Mouse (Mus musculus) stomach, postnatal 0 days (tissue): Measurements from ENCODE around the gene Bola2. TPM values are rescaled to one million over a fixed set of nuclear protein-coding genes. Genes with fewer than 3 reads are reported as not detected.

Experiments
- ATAC-seq: fragments of 200-750 bp; cut with Nextera tagmentation; 2 replicates; pipeline ENCODE4 v1.8.0; 2017; ENCODE audit not compliant: low FRiP score, low TSS enrichment
- DNase-seq: peaks from one replicate; pipeline ENCODE4 v3.0.0-alpha.2; 2016; ENCODE audit warnings: low spot score
- H3K27ac ChIP-seq: fragments of 300-500 bp; sonication (generic); replicated peaks from 2 replicates; pipeline ENCODE4 v1.5.1; 2014; ENCODE audit warnings: mild to moderate bottlenecking, control low read depth
- H3K27me3 ChIP-seq: fragments of 300-500 bp; sonication (generic); 2 replicates; pipeline ENCODE4 v1.6.1; 2014; ENCODE audit warnings: low read length; ENCODE audit not compliant: control insufficient read depth, insufficient read depth
- H3K36me3 ChIP-seq: fragments of 300-500 bp; sonication (generic); 2 replicates; pipeline ENCODE4 v1.6.1; 2014; ENCODE audit warnings: low read length, mixed read lengths; ENCODE audit not compliant: control insufficient read depth, insufficient read depth
- H3K4me1 ChIP-seq: fragments of 300-500 bp; sonication (generic); replicated peaks from 2 replicates; pipeline ENCODE4 v1.6.1; 2014; ENCODE audit warnings: antibody characterized with exemption; ENCODE audit not compliant: control insufficient read depth, insufficient read depth
- H3K4me2 ChIP-seq: fragments of 300-500 bp; sonication (generic); replicated peaks from 2 replicates; pipeline ENCODE4 v1.6.1; 2014; ENCODE audit warnings: low read depth, mild to moderate bottlenecking, control low read depth, moderate library complexity
- H3K4me3 ChIP-seq: fragments of 300-500 bp; sonication (generic); 2 replicates; pipeline ENCODE4 v1.5.1; 2014; ENCODE audit warnings: low read depth, low read length, control low read depth
- H3K9ac ChIP-seq: fragments of 300-500 bp; sonication (generic); 2 replicates; pipeline ENCODE4 v1.6.1; 2014; ENCODE audit warnings: mild to moderate bottlenecking, low read length, control low read depth, mixed read lengths
- H3K9me3 ChIP-seq: fragments of 300-500 bp; sonication (generic); 2 replicates; pipeline ENCODE4 v1.6.1; 2016; ENCODE audit warnings: low read length; ENCODE audit not compliant: control insufficient read depth
- CTCF ChIP-seq: IDR thresholded peaks from 2 replicates; pipeline ENCODE4 v1.5.1; 2016; ENCODE audit warnings: antibody characterized with exemption, low read depth, mild to moderate bottlenecking, moderate library complexity
- EP300 ChIP-seq: optimal IDR thresholded peaks from 2 replicates; pipeline ENCODE3; 2016; ENCODE audit warnings: antibody characterized with exemption
- WGBS: fragments of 180-500 bp; shearing (Covaris S2); extraction: QIAGEN DNeasy Blood & Tissue Kit; methylation state at CpG from one replicate; pipeline ENCODE4 v1.1.7; 2014; 5-methylcytosine and 5-hydroxymethylcytosine counted together
- polyA plus RNA-seq: library from polyadenylated mRNA; unstranded; fragments of >200 nt; fragmentation: Nextera tagmentation; extraction: Ambion mirVana; gene quantifications from 2 replicates; pipeline ENCODE4 v1.2.1, GENCODE M21; 2015

Gene Bola2
- polyA plus RNA-seq, 1 experiment from 2014 or later = 93.4 TPM

DNA sequence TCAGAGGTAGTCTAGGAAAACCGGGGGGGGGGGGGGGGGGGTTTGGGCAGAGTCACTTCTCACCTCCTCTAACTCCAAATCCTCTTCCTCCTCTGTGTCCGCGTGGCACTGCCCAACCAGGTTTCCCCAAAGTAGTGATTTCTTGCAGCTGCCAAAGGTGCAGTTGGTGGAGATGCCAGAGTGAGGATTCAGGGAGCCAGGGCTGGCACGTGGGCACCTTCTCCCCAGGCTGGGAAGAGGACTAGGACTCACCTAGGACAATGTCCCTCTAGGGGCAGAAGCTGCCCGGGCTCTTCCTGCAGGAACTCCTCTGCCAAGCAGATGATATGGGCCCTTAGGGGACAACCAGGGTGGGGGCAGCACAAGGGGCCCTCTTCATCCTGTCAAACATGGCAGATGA lies 3.5 kb upstream of the Bola2 start:
- no peak for DNase-seq
- WGBS = 83% methylated on average over 5 of the region's 5 CpGs
- no peak for ATAC-seq

GRCm38 (mm10) chr7:126692426-126692825 lies 2.8 kb upstream of the Bola2 start:
- Histone ChIP-seq H3K9ac (no peak overlapping the region), H3K4me2 (no peak overlapping the region), H3K36me3 (no peaks in the 10 kb centered on the region; the same call in none of the 2 replicates), H3K4me1 (no peaks in the 10 kb centered on the region; the same call in 1 of the 2 replicates), H3K27ac (no peak overlapping the region), H3K27me3 (no peaks in the 10 kb centered on the region), H3K4me3 (no peak overlapping the region), H3K9me3 (no peaks in the 10 kb centered on the region)
- ATAC-seq (no peak), DNase-seq (no peak)
- TF ChIP-seq EP300 = no peak
- TF ChIP-seq CTCF = no peak
- 93% methylated on average over 26 of the region's 26 CpGs for WGBS

More for the DNA sequence above, 3.5 kb upstream of the Bola2 start:
- H3K4me3 ChIP-seq = no peak overlapping the region
- H3K4me2 ChIP-seq = no peak overlapping the region
- no peaks in the 10 kb centered on the region; the same call in 1 of the 2 replicates for H3K4me1 ChIP-seq
- no peak overlapping the region for H3K27ac ChIP-seq
- TF ChIP-seq CTCF = no peak
- TF ChIP-seq EP300 = no peak
- H3K27me3 ChIP-seq = no peaks in the 10 kb centered on the region
- H3K9me3 ChIP-seq = no peaks in the 10 kb centered on the region
- H3K9ac ChIP-seq = no peak overlapping the region
- no peaks in the 10 kb centered on the region; the same call in none of the 2 replicates for H3K36me3 ChIP-seq

DNA sequence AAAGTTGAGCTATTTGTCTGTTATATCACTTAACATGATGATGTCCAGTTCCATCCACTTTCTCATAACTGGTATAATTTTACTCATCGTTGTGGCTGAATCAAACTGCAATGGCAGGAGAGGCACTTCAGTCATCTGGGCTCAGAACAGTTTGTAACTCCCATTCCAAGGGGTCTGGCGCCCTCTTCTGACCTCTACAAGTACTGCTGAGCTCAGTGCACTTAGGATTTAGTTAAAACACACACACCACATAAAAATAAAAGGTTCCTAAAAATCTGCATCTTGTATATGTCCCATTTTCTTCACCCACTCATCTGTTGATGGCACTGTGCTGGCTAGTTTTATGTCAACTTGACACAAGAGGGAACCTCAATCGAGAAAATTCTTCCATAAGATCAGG lies 1.9 kb upstream of the Bola2 start:
- ATAC-seq (no peak), DNase-seq (peak; percentile 85)
- TF ChIP-seq CTCF (peak; percentile 91), EP300 (no peak)
- no peaks in the 10 kb centered on the region for H3K27me3 ChIP-seq
- H3K4me2 ChIP-seq = no peak overlapping the region
- H3K9ac ChIP-seq = no peak overlapping the region
- 22% methylated on average over 3 of the region's 3 CpGs for WGBS
- no peak overlapping the region for H3K27ac ChIP-seq
- H3K4me1 ChIP-seq = no peaks in the 10 kb centered on the region; the same call in 1 of the 2 replicates
- no peaks in the 10 kb centered on the region; the same call in none of the 2 replicates for H3K36me3 ChIP-seq
- H3K9me3 ChIP-seq = no peaks in the 10 kb centered on the region
- no peak overlapping the region for H3K4me3 ChIP-seq

DNA sequence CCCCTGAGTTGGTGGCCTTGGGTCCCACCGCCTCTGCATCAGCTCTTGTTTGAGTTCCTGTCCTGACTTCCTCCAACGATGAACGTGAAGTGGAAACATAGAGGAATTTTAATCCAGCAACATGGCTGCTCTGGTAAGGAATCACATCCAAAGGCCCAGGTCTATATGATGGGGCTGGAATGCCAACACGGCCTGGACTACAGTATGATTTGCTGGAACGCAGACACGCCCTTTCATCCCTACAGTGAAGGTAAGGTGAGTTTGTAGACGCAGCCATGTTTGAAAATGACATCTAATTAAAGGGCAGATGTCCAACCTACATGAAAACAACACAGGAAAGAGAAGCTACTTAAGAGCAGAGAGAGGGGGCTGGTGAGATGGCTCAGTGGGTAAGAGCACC lies 1.4 kb upstream of the Bola2 start:
- Histone ChIP-seq H3K9me3 (no peaks in the 10 kb centered on the region), H3K9ac (no peak overlapping the region), H3K4me2 (no peak overlapping the region), H3K36me3 (no peaks in the 10 kb centered on the region; the same call in none of the 2 replicates), H3K27me3 (no peaks in the 10 kb centered on the region), H3K27ac (no peak overlapping the region), H3K4me1 (no peaks in the 10 kb centered on the region; the same call in 1 of the 2 replicates), H3K4me3 (no peak overlapping the region)
- 81% methylated on average over 7 of the region's 7 CpGs for WGBS
- ATAC-seq (no peak), DNase-seq (no peak)
- TF ChIP-seq CTCF (no peak), EP300 (no peak)

DNA sequence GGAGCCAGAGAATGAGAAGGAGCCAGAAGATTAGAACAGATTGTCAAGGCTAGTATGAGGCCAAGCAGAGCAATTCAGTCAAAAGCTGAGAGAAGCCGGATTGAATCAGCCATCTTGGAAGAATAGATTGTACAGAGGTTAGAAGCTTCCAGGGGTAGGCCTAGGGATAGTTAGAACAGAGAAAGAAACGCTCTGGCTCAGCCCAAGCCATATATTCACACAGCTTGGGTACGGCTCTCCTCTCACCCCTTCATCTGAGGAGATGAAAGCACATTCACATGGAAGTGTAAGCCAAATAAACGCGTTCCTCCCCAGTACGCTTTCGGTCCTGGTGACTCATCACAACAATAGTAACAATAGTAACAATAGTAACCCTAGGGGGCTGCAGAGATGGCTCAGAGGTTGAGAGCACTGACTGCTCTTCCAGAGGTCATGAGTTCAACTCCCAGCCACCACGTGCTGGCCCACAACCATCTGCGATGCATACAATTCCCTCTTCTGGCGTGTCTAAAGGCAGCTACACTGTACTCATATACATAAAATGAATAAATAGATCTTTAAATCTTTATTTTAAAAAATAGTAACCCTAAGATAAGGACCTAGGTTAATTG lies 655 bp upstream of the Bola2 start:
- H3K9me3 ChIP-seq = no peaks in the 10 kb centered on the region
- no peaks in the 10 kb centered on the region; the same call in 1 of the 2 replicates for H3K4me1 ChIP-seq
- ATAC-seq (no peak), DNase-seq (no peak)
- no peaks in the 10 kb centered on the region; the same call in none of the 2 replicates for H3K36me3 ChIP-seq
- no peak for TF ChIP-seq EP300
- no peak for TF ChIP-seq CTCF
- 36% methylated on average over 10 of the region's 10 CpGs for WGBS
- H3K9ac ChIP-seq = no peak overlapping the region; the same call in 1 of the 2 replicates
- H3K27ac ChIP-seq = no peak overlapping the region; the same call in 1 of the 2 replicates
- H3K4me2 ChIP-seq = peak overlapping the region; percentile 96
- peak overlapping the region; percentile 88 for H3K4me3 ChIP-seq
- H3K27me3 ChIP-seq = no peaks in the 10 kb centered on the region

GRCm38 (mm10) chr7:126695631-126696207 lies 518 bp downstream of the Bola2 start, which contains the start of gene Slx1b:
TSS of gene Slx1b (minus strand) at chr7:126695784.
- WGBS = under 1% methylated on average over 40 of the region's 40 CpGs

More at GRCm38 (mm10) chr7:126695631-126696207, 518 bp downstream of the Bola2 start, which contains the start of gene Slx1b:
- TF ChIP-seq EP300 = no peak
- peak; percentile 97 for TF ChIP-seq CTCF
- Histone ChIP-seq H3K27me3 (no peaks in the 10 kb centered on the region), H3K9ac (peak within 1 kb of the TSS; percentile 86), H3K36me3 (no peaks in the 10 kb centered on the region; the same call in none of the 2 replicates), H3K27ac (peak within 1 kb of the TSS; percentile 93), H3K4me3 (peak within 1 kb of the TSS; percentile 88), H3K9me3 (no peaks in the 10 kb centered on the region), H3K4me2 (peak within 1 kb of the TSS; percentile 96), H3K4me1 (no peaks in the 10 kb centered on the region; the same call in 1 of the 2 replicates)
- ATAC-seq (peak; percentile 96), DNase-seq (peak; percentile 97)
